Mouse (Mus musculus): Measurements from ENCODE around the gene Lca5l. TPM values are rescaled to one million over a fixed set of nuclear protein-coding genes. Genes with fewer than 3 reads are reported as not detected.

The Lca5l gene
- total RNA-seq (2014; fragmentation: Nextera tagmentation) (0.53 and 0.60 TPM in 2 replicates), total RNA-seq (2017) (0.12 and 0.16 TPM in 2 replicates), polyA plus RNA-seq (2012) (not detected in 2 replicates)

- H3K27me3 ChIP-seq (ENCODE audit: insufficient read depth, low read length) = peaks cover 11% of the 10 kb centered on the region
- ATAC-seq (ENCODE audit: extremely low read depth, insufficient number of reproducible peaks, low FRiP score, poor library complexity, severe bottlenecking) (peak; percentile 92), DNase-seq (ENCODE audit: low spot score) (peak; percentile 98)
- TF ChIP-seq TAL1 (conservative IDR thresholded peaks at IDR 0.05; ENCODE audit: low read depth, low read length) = no peak
- TF ChIP-seq CTCF (IDR thresholded peaks at IDR 0.05; ENCODE audit: low read depth, low read length) = no peak
- TF ChIP-seq GATA2 (IDR thresholded peaks at IDR 0.05; ENCODE audit: borderline replicate concordance, low read depth, low read length) = no peak
- TF ChIP-seq POLR2AphosphoS5 (IDR thresholded peaks at IDR 0.05; ENCODE audit: insufficient replicate concordance, low read depth, low read length) = no peak
- no peak for TF ChIP-seq GATA1 (IDR thresholded peaks at IDR 0.05; ENCODE audit: borderline replicate concordance, low read length)
- H3K9me3 ChIP-seq (replicated peaks) = no peaks in the 10 kb centered on the region
- peak within 1 kb of the TSS; percentile 88 for H3K4me3 ChIP-seq (ENCODE audit: low read depth, low read length)
- peaks cover 17% of the 10 kb centered on the region for H3K4me1 ChIP-seq (ENCODE audit: insufficient read depth, low read depth, low read length)
- H3K36me3 ChIP-seq (replicated peaks) = no peaks in the 10 kb centered on the region
Measured at GRCm38 (mm10) chr16:96191531-96192506, at the start of gene Lca5l. Gene Lca5l (minus strand): TSS chr16:96192271.

- Histone ChIP-seq H3K4me3 (ENCODE audit: low read depth, low read length) (no peak within 1 kb of the TSS), H3K36me3 (replicated peaks) (no peaks in the 10 kb centered on the region), H3K4me1 (ENCODE audit: insufficient read depth, low read depth, low read length) (no peaks in the 10 kb centered on the region), H3K27me3 (ENCODE audit: insufficient read depth, low read length) (no peaks in the 10 kb centered on the region), H3K9me3 (replicated peaks) (no peaks in the 10 kb centered on the region)
- TF ChIP-seq POLR2AphosphoS5 (IDR thresholded peaks at IDR 0.05; ENCODE audit: insufficient replicate concordance, low read depth, low read length) (no peak), CTCF (IDR thresholded peaks at IDR 0.05; ENCODE audit: low read depth, low read length) (no peak), GATA1 (IDR thresholded peaks at IDR 0.05; ENCODE audit: borderline replicate concordance, low read length) (no peak), GATA2 (IDR thresholded peaks at IDR 0.05; ENCODE audit: borderline replicate concordance, low read depth, low read length) (no peak), TAL1 (conservative IDR thresholded peaks at IDR 0.05; ENCODE audit: low read depth, low read length) (no peak)
- ATAC-seq (ENCODE audit: extremely low read depth, insufficient number of reproducible peaks, low FRiP score, poor library complexity, severe bottlenecking) (no peak), DNase-seq (ENCODE audit: low spot score) (no peak)
Measured at GRCm38 (mm10) chr16:96235366-96235970, 43.4 kb upstream of the Lca5l start, which contains the start of gene B3galt5. Gene B3galt5 (plus strand): TSS chr16:96235801.

DNA sequence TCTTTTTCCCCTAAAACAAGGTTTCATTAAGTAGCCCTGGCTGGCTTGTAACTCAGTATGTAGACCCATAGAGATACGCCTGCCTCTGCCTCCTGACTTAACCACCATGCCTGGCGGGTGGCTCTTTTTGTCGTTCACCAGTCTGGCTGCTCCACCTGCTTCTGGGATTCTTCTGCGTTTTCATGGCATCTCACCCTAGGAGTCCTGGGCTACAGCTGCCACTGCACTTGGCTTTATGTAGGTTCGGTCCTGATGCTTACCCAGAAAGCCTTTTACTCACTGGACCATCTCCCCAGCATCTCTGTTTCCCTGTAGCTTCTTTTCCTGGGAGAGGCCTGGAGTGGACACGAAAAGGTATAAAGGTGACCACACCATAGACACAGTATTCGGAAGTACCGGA lies 41.9 kb upstream of the Lca5l start:
- H3K9me3 ChIP-seq (replicated peaks) = no peaks in the 10 kb centered on the region
- H3K27me3 ChIP-seq (ENCODE audit: insufficient read depth, low read length) = no peaks in the 10 kb centered on the region
- TF ChIP-seq POLR2AphosphoS5 (IDR thresholded peaks at IDR 0.05; ENCODE audit: insufficient replicate concordance, low read depth, low read length) = no peak
- TF ChIP-seq GATA2 (IDR thresholded peaks at IDR 0.05; ENCODE audit: borderline replicate concordance, low read depth, low read length) = no peak
- TF ChIP-seq GATA1 (IDR thresholded peaks at IDR 0.05; ENCODE audit: borderline replicate concordance, low read length) = no peak
- DNase-seq (ENCODE audit: low spot score) = no peak
- ATAC-seq (ENCODE audit: extremely low read depth, insufficient number of reproducible peaks, low FRiP score, poor library complexity, severe bottlenecking) = no peak
- no peaks in the 10 kb centered on the region for H3K4me1 ChIP-seq (ENCODE audit: insufficient read depth, low read depth, low read length)
- H3K36me3 ChIP-seq (replicated peaks) = no peaks in the 10 kb centered on the region
- H3K4me3 ChIP-seq (ENCODE audit: low read depth, low read length) = no peak overlapping the region

GRCm38 (mm10) chr16:96231974-96232373 lies 39.9 kb upstream of the Lca5l start:
- ATAC-seq (ENCODE audit: extremely low read depth, insufficient number of reproducible peaks, low FRiP score, poor library complexity, severe bottlenecking) (no peak), DNase-seq (ENCODE audit: low spot score) (no peak)
- H3K27me3 ChIP-seq (ENCODE audit: insufficient read depth, low read length) = no peaks in the 10 kb centered on the region
- no peak overlapping the region for H3K4me3 ChIP-seq (ENCODE audit: low read depth, low read length)
- no peaks in the 10 kb centered on the region for H3K36me3 ChIP-seq (replicated peaks)
- no peaks in the 10 kb centered on the region for H3K4me1 ChIP-seq (ENCODE audit: insufficient read depth, low read depth, low read length)
- TF ChIP-seq POLR2AphosphoS5 (IDR thresholded peaks at IDR 0.05; ENCODE audit: insufficient replicate concordance, low read depth, low read length) = no peak
- no peak for TF ChIP-seq GATA2 (IDR thresholded peaks at IDR 0.05; ENCODE audit: borderline replicate concordance, low read depth, low read length)
- no peak for TF ChIP-seq GATA1 (IDR thresholded peaks at IDR 0.05; ENCODE audit: borderline replicate concordance, low read length)
- no peak for TF ChIP-seq CTCF (IDR thresholded peaks at IDR 0.05; ENCODE audit: low read depth, low read length)
- no peak for TF ChIP-seq TAL1 (conservative IDR thresholded peaks at IDR 0.05; ENCODE audit: low read depth, low read length)
- H3K9me3 ChIP-seq (replicated peaks) = no peaks in the 10 kb centered on the region

DNA sequence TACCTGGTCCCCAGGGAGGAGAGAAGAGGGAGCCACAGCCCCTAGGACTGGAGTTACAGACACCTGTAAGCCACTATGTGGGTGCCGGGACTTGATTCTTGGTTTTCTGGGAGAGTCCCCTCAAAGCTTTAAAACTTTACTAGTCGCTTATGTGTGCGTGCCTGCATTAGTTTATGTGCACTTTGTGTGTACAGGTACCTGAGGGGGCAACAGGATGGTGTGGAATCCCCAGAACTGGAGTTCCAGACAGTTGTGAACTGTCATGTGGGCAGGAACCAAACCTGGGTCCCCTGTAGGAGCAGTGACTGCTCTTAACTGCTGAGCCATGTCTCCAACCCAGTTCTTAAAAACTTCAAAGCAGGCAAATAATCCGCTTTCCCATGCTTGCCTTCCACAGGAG lies 39.2 kb upstream of the Lca5l start:
- DNase-seq (ENCODE audit: low spot score) = no peak
- Histone ChIP-seq H3K4me1 (ENCODE audit: insufficient read depth, low read depth, low read length) (no peaks in the 10 kb centered on the region), H3K36me3 (replicated peaks) (no peaks in the 10 kb centered on the region), H3K9me3 (replicated peaks) (no peaks in the 10 kb centered on the region), H3K27me3 (ENCODE audit: insufficient read depth, low read length) (no peaks in the 10 kb centered on the region), H3K4me3 (ENCODE audit: low read depth, low read length) (no peak overlapping the region)
- no peak for ATAC-seq (ENCODE audit: extremely low read depth, insufficient number of reproducible peaks, low FRiP score, poor library complexity, severe bottlenecking)
- TF ChIP-seq GATA1 (IDR thresholded peaks at IDR 0.05; ENCODE audit: borderline replicate concordance, low read length) (no peak), CTCF (IDR thresholded peaks at IDR 0.05; ENCODE audit: low read depth, low read length) (no peak), GATA2 (IDR thresholded peaks at IDR 0.05; ENCODE audit: borderline replicate concordance, low read depth, low read length) (no peak), TAL1 (conservative IDR thresholded peaks at IDR 0.05; ENCODE audit: low read depth, low read length) (no peak), POLR2AphosphoS5 (IDR thresholded peaks at IDR 0.05; ENCODE audit: insufficient replicate concordance, low read depth, low read length) (no peak)

GRCm38 (mm10) chr16:96230411-96230810 lies 38.3 kb upstream of the Lca5l start:
- no peaks in the 10 kb centered on the region for H3K9me3 ChIP-seq (replicated peaks)
- H3K27me3 ChIP-seq (ENCODE audit: insufficient read depth, low read length) = no peaks in the 10 kb centered on the region
- no peak overlapping the region for H3K4me3 ChIP-seq (ENCODE audit: low read depth, low read length)
- DNase-seq (ENCODE audit: low spot score) (peak; percentile 59), ATAC-seq (ENCODE audit: extremely low read depth, insufficient number of reproducible peaks, low FRiP score, poor library complexity, severe bottlenecking) (peak; percentile 22; the same call in 1 of the 2 replicates)
- TF ChIP-seq CTCF (IDR thresholded peaks at IDR 0.05; ENCODE audit: low read depth, low read length) (peak; percentile 67), POLR2AphosphoS5 (IDR thresholded peaks at IDR 0.05; ENCODE audit: insufficient replicate concordance, low read depth, low read length) (no peak), GATA1 (IDR thresholded peaks at IDR 0.05; ENCODE audit: borderline replicate concordance, low read length) (no peak), GATA2 (IDR thresholded peaks at IDR 0.05; ENCODE audit: borderline replicate concordance, low read depth, low read length) (no peak), TAL1 (conservative IDR thresholded peaks at IDR 0.05; ENCODE audit: low read depth, low read length) (no peak)
- H3K4me1 ChIP-seq (ENCODE audit: insufficient read depth, low read depth, low read length) = no peaks in the 10 kb centered on the region
- no peaks in the 10 kb centered on the region for H3K36me3 ChIP-seq (replicated peaks)
